In the genomic region with DNA sequence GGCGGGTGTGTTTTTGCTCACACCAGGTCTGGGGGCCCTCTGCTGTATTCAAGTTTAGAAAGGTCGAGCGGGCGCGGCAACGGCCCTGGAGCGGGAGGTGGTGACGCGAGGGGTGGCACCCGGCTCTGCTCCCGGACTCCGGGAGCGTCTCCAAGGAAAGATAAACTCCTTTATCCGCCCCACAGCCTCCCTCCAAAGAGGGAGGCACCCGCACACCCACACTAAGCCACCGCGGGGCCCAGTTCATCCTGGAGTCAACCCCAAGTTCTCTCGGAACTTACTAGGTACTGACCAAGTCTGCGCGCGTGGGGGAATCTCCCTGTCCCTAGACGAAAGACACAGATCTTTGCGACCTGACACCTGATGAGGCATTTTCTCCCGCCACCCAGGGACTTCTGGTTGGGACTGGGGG, we compare ENCODE assay signal across 8 mouse cellular contexts. TPM values are rescaled to one million over a fixed set of nuclear protein-coding genes. Genes with fewer than 3 reads are reported as not detected.
A peak's percentile ranks its signal among the peaks of the same experiment; 100 is the strongest.
DNase-seq lines count a peak whose midpoint lies in the region; ATAC-seq and TF ChIP-seq lines count a peak whose summit lies in the region.

No protein-coding gene starts in this region.

- no peaks in the 10 kb centered on the region for H3K27me3 ChIP-seq in heart, embryonic 12.5 days (replicated peaks)
- no peaks in the 10 kb centered on the region for H3K27me3 ChIP-seq in limb, embryonic 12.5 days
- no peaks in the 10 kb centered on the region; the same call in 1 of the 2 replicates for H3K27me3 ChIP-seq in midbrain, embryonic 11.5 days (ENCODE audit: control insufficient read depth, insufficient read depth, low read length)
- H3K27me3 ChIP-seq in stomach, postnatal 0 days (ENCODE audit: control insufficient read depth, insufficient read depth, low read length), result no peaks in the 10 kb centered on the region

- no peak for TF ChIP-seq EP300 in stomach, postnatal 0 days (optimal IDR thresholded peaks at IDR 0.05)

- H3K4me2 ChIP-seq in heart, embryonic 12.5 days, result peak overlapping the region; percentile 97
- H3K4me2 ChIP-seq in limb, embryonic 12.5 days, result peak overlapping the region; percentile 88
- peak overlapping the region; percentile 55 for H3K4me2 ChIP-seq in midbrain, embryonic 11.5 days
- H3K4me2 ChIP-seq in stomach, postnatal 0 days (replicated peaks; ENCODE audit: low read depth), result peak overlapping the region; percentile 92

- 0% methylated on average over 24 of the region's 24 CpGs for WGBS in heart, embryonic 12.5 days
- 1% methylated on average over 24 of the region's 24 CpGs for whole genome bisulfite sequencing in limb, embryonic 12.5 days
- WGBS in midbrain, embryonic 11.5 days, result under 1% methylated on average over 24 of the region's 24 CpGs
- under 1% methylated on average over 24 of the region's 24 CpGs for WGBS in stomach, postnatal 0 days

- no peaks in the 10 kb centered on the region for H3K36me3 ChIP-seq in heart, embryonic 12.5 days
- no peaks in the 10 kb centered on the region for H3K36me3 ChIP-seq in limb, embryonic 12.5 days
- H3K36me3 ChIP-seq in midbrain, embryonic 11.5 days (ENCODE audit: control insufficient read depth, insufficient read depth, low read length), result no peaks in the 10 kb centered on the region
- H3K36me3 ChIP-seq in stomach, postnatal 0 days (ENCODE audit: control insufficient read depth, insufficient read depth, low read length), result no peaks in the 10 kb centered on the region

- H3K4me3 ChIP-seq in brown adipose tissue, adult 24 weeks (ENCODE audit: insufficient read depth, low read depth, low read length), result peak overlapping the region; percentile 69
- peak overlapping the region; percentile 59 for H3K4me3 ChIP-seq in heart, embryonic 12.5 days
- H3K4me3 ChIP-seq in limb, embryonic 12.5 days (replicated peaks), result peak overlapping the region; percentile 56
- peak overlapping the region; percentile 47 for H3K4me3 ChIP-seq in midbrain, embryonic 11.5 days (ENCODE audit: low read depth, low read length)
- peak overlapping the region; percentile 52 for H3K4me3 ChIP-seq in stomach, postnatal 0 days (ENCODE audit: low read depth, low read length)

- ATAC-seq in heart, embryonic 12.5 days (ENCODE audit: insufficient number of reproducible peaks, low FRiP score), result 0 out of 2 replicates have a peak, but pooled peaks have one; percentile 9
- ATAC-seq in limb, embryonic 12.5 days (ENCODE audit: insufficient number of reproducible peaks, insufficient read depth, low FRiP score, low TSS enrichment, low read depth), result no peak
- ATAC-seq in midbrain, embryonic 11.5 days (ENCODE audit: low FRiP score), result peak; percentile 13; the same call in 1 of the 2 replicates
- peak; percentile 34 for ATAC-seq in stomach, postnatal 0 days (ENCODE audit: low FRiP score, low TSS enrichment)

- DNase-seq in gastrocnemius, postnatal 10 days, result peak; percentile 35
- DNase-seq in gastrocnemius, adult 18-20 months (ENCODE audit: low spot score), result no peak
- DNase-seq in midbrain, embryonic 11.5 days (ENCODE audit: low spot score, missing footprints), result peak; percentile 90
- peak; percentile 68 for DNase-seq in stomach, postnatal 0 days (ENCODE audit: low spot score)
- no peak for DNase-seq in frontal cortex, postnatal 36 days (ENCODE audit: low spot score in 2 of 2)

- no peaks in the 10 kb centered on the region for H3K9me3 ChIP-seq in heart, embryonic 12.5 days (replicated peaks)
- H3K9me3 ChIP-seq in limb, embryonic 12.5 days, result no peaks in the 10 kb centered on the region
- H3K9me3 ChIP-seq in midbrain, embryonic 11.5 days (ENCODE audit: control insufficient read depth, low read length), result no peaks in the 10 kb centered on the region
- no peaks in the 10 kb centered on the region for H3K9me3 ChIP-seq in stomach, postnatal 0 days (ENCODE audit: control insufficient read depth, low read length)

- H3K27ac ChIP-seq in brown adipose tissue, adult 24 weeks (replicated peaks; ENCODE audit: low read depth, low read length), result no peak overlapping the region
- no peak overlapping the region for H3K27ac ChIP-seq in heart, embryonic 12.5 days (ENCODE audit: poor library complexity, severe bottlenecking)
- H3K27ac ChIP-seq in limb, embryonic 12.5 days, result no peak overlapping the region
- no peak overlapping the region for H3K27ac ChIP-seq in midbrain, embryonic 11.5 days (ENCODE audit: low read depth, low read length)
- 0 out of 2 replicates have a peak overlapping the region, but pooled peaks have one; percentile 30 for H3K27ac ChIP-seq in stomach, postnatal 0 days (replicated peaks)

- no peaks in the 10 kb centered on the region for H3K4me1 ChIP-seq in brown adipose tissue, adult 24 weeks (ENCODE audit: control insufficient read depth, insufficient read depth, insufficient read length, low read length)
- peaks cover 32% of the 10 kb centered on the region for H3K4me1 ChIP-seq in heart, embryonic 12.5 days (replicated peaks)
- peaks cover 45% of the 10 kb centered on the region for H3K4me1 ChIP-seq in limb, embryonic 12.5 days (replicated peaks)
- peaks cover 34% of the 10 kb centered on the region for H3K4me1 ChIP-seq in midbrain, embryonic 11.5 days (ENCODE audit: control insufficient read depth, insufficient read depth, low read length)
- 0 out of 2 replicates have a peak, but pooled peaks cover 4% of the 10 kb centered on the region for H3K4me1 ChIP-seq in stomach, postnatal 0 days (replicated peaks; ENCODE audit: control insufficient read depth, insufficient read depth)

- peak overlapping the region; percentile 62 for H3K9ac ChIP-seq in heart, embryonic 12.5 days
- peak overlapping the region; percentile 66 for H3K9ac ChIP-seq in limb, embryonic 12.5 days (replicated peaks)
- H3K9ac ChIP-seq in midbrain, embryonic 11.5 days (ENCODE audit: low read length), result peak overlapping the region; percentile 55
- H3K9ac ChIP-seq in stomach, postnatal 0 days (ENCODE audit: low read length), result peak overlapping the region; percentile 51

- TF ChIP-seq CTCF in stomach, postnatal 0 days (IDR thresholded peaks at IDR 0.05; ENCODE audit: low read depth), result no peak

RNA-seq across cellular contexts. Expression of a gene that starts 0.9 kb away (rescaled TPM):
- total RNA-seq in gastrocnemius, postnatal 10 days (2021), result 1 to 10 TPM in 1 of 2 experiments, under 1 TPM in 1; 0.99 to 1.9 TPM
- total RNA-seq in gastrocnemius, adult 18-20 months (2021), result under 1 TPM; 0.57 to 0.59 TPM
- 0.54 and 0.59 TPM in 2 replicates for polyA plus RNA-seq in brown adipose tissue, adult 24 weeks (2012; ENCODE audit: insufficient read depth, insufficient read length, missing spikeins)
- 3.5 and 3.6 TPM in 2 replicates for polyA plus RNA-seq in heart, embryonic 12.5 days (2016; fragmentation: Nextera tagmentation; extraction: Ambion mirVana)
- polyA plus RNA-seq in limb, embryonic 12.5 days (2016; fragmentation: Nextera tagmentation; extraction: Ambion mirVana), result 6.9 TPM in 2 replicates
- 4.5 and 6.6 TPM in 2 replicates for polyA plus RNA-seq in midbrain, embryonic 11.5 days (2014; fragmentation: Nextera tagmentation; extraction: Ambion mirVana)
- 7.7 and 8.3 TPM in 2 replicates for polyA plus RNA-seq in stomach, postnatal 0 days (2015; fragmentation: Nextera tagmentation; extraction: Ambion mirVana)

RNA-seq across cellular contexts. Expression of a gene that starts 42.4 kb away (rescaled TPM):
- total RNA-seq in gastrocnemius, postnatal 10 days (2021), result 1 to 10 TPM; 2.0 to 2.2 TPM
- 1 to 10 TPM; 2.8 to 2.9 TPM for total RNA-seq in gastrocnemius, adult 18-20 months (2021)
- 2.5 and 3.7 TPM in 2 replicates for polyA plus RNA-seq in brown adipose tissue, adult 24 weeks (2012; ENCODE audit: insufficient read depth, insufficient read length, missing spikeins)
- 7.3 and 7.9 TPM in 2 replicates for polyA plus RNA-seq in heart, embryonic 12.5 days (2016; fragmentation: Nextera tagmentation; extraction: Ambion mirVana)
- 10.3 and 10.6 TPM in 2 replicates for polyA plus RNA-seq in limb, embryonic 12.5 days (2016; fragmentation: Nextera tagmentation; extraction: Ambion mirVana)
- polyA plus RNA-seq in midbrain, embryonic 11.5 days (2014; fragmentation: Nextera tagmentation; extraction: Ambion mirVana), result 11.3 and 12.6 TPM in 2 replicates
- 14.2 and 15.4 TPM in 2 replicates for polyA plus RNA-seq in stomach, postnatal 0 days (2015; fragmentation: Nextera tagmentation; extraction: Ambion mirVana)

Comparison
In these comparisons a context has a peak if more than half of its experiments do, and no peak if none do; other contexts are left out.
1. DNase-seq: peak in gastrocnemius, postnatal 10 days (single experiment), midbrain, embryonic 11.5 days (single experiment) and stomach, postnatal 0 days (single experiment); none in gastrocnemius, adult 18-20 months (single experiment) and frontal cortex, postnatal 36 days (0 of 2).
2. Peak in every context shown above with its lines, with median percentiles within 50 percentile points of each other: H3K4me3 ChIP-seq, H3K4me2 ChIP-seq and H3K9ac ChIP-seq.